Mouse (Mus musculus): ENCODE data around the gene Zfp341. TPM values are rescaled to one million over a fixed set of nuclear protein-coding genes. Genes with fewer than 3 reads are reported as not detected.

Gene Zfp341
- polyA plus RNA-seq, 1 experiment from 2014 or later: 0.97 TPM

DNA sequence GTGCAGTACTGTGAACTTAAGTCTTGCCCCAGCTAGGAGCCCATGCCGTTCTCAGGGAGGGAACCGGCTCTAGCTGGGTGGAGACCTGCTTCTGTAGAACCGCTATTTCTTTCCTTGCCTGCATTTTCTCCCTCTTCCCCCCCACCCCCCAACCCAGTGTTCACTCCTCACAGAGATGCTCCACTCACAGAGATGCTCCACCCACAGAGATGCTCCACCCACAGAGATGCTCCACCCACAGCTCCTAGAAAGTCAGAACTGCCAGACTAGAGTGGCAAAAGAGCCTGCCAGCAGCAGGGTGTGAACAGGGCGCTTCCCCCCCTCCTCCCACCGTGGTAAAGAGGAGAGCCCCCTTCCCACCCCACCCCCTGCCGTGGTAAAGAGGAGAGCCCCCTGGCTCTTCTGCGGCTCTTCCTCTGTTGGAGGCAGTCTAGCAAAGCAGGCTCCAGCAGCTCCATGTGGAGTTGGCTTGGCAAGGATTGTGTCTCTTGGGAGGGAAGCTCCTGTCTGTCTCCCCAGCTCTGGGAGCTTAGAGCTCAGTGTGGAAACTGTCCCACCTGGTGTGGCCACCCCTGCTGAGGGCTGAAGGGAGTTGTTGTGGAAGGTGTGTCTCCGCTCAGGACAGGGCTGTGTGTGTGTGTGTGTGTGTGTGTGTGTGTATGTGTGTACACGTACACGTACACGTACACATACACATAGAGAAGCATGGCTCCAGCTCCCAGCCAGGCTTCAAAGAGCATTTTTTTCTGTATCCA, 80.3 kb downstream of the Zfp341 start:
- H3K4me3 ChIP-seq (ENCODE audit: low read depth, low read length): no peak overlapping the region
- no peaks in the 10 kb centered on the region for H3K9me3 ChIP-seq (ENCODE audit: control insufficient read depth, low read length)
- 69% methylated on average over 11 of the region's 11 CpGs for WGBS
- 0 out of 2 replicates have a peak, but pooled peaks have one; percentile 14 for ATAC-seq (replicated peaks; ENCODE audit: low FRiP score, low TSS enrichment, low read depth)
- no peak overlapping the region for H3K4me2 ChIP-seq (ENCODE audit: low read length)
- no peak overlapping the region for H3K27ac ChIP-seq (ENCODE audit: low read depth)
- peaks cover 60% of the 10 kb centered on the region for H3K36me3 ChIP-seq (ENCODE audit: control insufficient read depth, insufficient read depth, low read length)
- H3K9ac ChIP-seq (ENCODE audit: low read length): no peak overlapping the region
- H3K4me1 ChIP-seq (replicated peaks; ENCODE audit: control insufficient read depth, insufficient read depth, low read length): no peaks in the 10 kb centered on the region
- no peaks in the 10 kb centered on the region for H3K27me3 ChIP-seq (replicated peaks; ENCODE audit: control insufficient read depth, insufficient read depth, low read length)
- no peak for DNase-seq (ENCODE audit: low spot score)

DNA sequence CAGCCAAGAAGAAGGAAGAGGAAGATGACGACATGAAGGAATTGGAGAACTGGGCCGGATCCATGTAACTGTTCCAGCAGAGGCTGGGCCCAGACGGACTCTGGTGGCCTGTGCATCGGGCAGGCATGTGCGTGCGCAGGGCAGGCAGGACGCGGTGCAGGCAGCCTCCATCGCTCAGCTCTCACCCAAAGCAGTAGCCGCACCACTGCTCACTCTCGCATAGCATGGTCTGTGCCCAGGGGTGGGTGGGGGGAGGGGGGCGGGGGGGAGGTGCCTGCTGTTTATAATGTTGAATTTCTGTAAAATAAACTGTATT, 80.8 kb downstream of the Zfp341 start:
- ATAC-seq (replicated peaks; ENCODE audit: low FRiP score, low TSS enrichment, low read depth) (0 out of 2 replicates have a peak, but pooled peaks have one; percentile 38), DNase-seq (ENCODE audit: low spot score) (no peak)
- Histone ChIP-seq H3K4me2 (ENCODE audit: low read length) (no peak overlapping the region), H3K27ac (ENCODE audit: low read depth) (no peak overlapping the region), H3K36me3 (ENCODE audit: control insufficient read depth, insufficient read depth, low read length) (peaks cover 60% of the 10 kb centered on the region), H3K27me3 (replicated peaks; ENCODE audit: control insufficient read depth, insufficient read depth, low read length) (no peaks in the 10 kb centered on the region), H3K4me1 (replicated peaks; ENCODE audit: control insufficient read depth, insufficient read depth, low read length) (no peaks in the 10 kb centered on the region), H3K9ac (ENCODE audit: low read length) (no peak overlapping the region), H3K4me3 (ENCODE audit: low read depth, low read length) (no peak overlapping the region), H3K9me3 (ENCODE audit: control insufficient read depth, low read length) (no peaks in the 10 kb centered on the region)
- WGBS: 70% methylated on average over 12 of the region's 12 CpGs

DNA sequence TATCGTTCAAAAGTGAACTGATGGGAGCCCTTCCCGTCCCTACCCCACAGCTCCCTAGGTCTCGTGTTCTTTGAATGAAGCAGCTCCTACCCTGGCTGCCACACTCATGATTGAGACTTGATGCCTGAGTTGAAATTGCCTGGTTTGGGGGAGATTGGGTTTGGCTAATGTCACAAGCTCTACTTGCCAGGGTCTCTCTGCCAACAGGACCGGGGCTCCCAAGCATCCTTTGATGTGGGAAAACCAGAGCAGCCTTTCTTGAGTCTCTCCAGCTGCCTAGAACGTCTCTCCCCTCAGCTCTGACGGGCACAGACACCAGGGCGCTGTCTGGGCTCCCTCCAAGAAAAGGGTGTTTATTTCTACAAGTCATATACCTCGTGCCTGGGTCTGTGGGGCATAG, 82.6 kb downstream of the Zfp341 start:
- Histone ChIP-seq H3K4me1 (replicated peaks; ENCODE audit: control insufficient read depth, insufficient read depth, low read length) (no peaks in the 10 kb centered on the region), H3K4me2 (ENCODE audit: low read length) (no peak overlapping the region), H3K9ac (ENCODE audit: low read length) (no peak overlapping the region), H3K27ac (ENCODE audit: low read depth) (no peak overlapping the region), H3K36me3 (ENCODE audit: control insufficient read depth, insufficient read depth, low read length) (peaks cover 45% of the 10 kb centered on the region), H3K27me3 (replicated peaks; ENCODE audit: control insufficient read depth, insufficient read depth, low read length) (no peaks in the 10 kb centered on the region), H3K4me3 (ENCODE audit: low read depth, low read length) (no peak overlapping the region), H3K9me3 (ENCODE audit: control insufficient read depth, low read length) (no peaks in the 10 kb centered on the region)
- WGBS: 56% methylated on average over 8 of the region's 8 CpGs
- no peak for DNase-seq (ENCODE audit: low spot score)
- no peak for ATAC-seq (replicated peaks; ENCODE audit: low FRiP score, low TSS enrichment, low read depth)

Other genes with a start within 250 kb of the Zfp341 start
- gene Cdk5rap1, start 240.3 kb upstream of the Zfp341 start, polyA plus RNA-seq (2014; fragmentation: Nextera tagmentation; extraction: Ambion mirVana): 9.5 and 18.0 TPM in 2 replicates
- gene Snta1, start 205.2 kb upstream of the Zfp341 start, polyA plus RNA-seq (2014; fragmentation: Nextera tagmentation; extraction: Ambion mirVana): 2.3 and 2.7 TPM in 2 replicates
- gene Cbfa2t2, start 176.8 kb upstream of the Zfp341 start, polyA plus RNA-seq (2014; fragmentation: Nextera tagmentation; extraction: Ambion mirVana): 33.6 and 42.3 TPM in 2 replicates
- gene 1700003F12Rik, start 66.2 kb upstream of the Zfp341 start, polyA plus RNA-seq (2014; fragmentation: Nextera tagmentation; extraction: Ambion mirVana): 0.55 and 0.73 TPM in 2 replicates
- gene Actl10, start 61.5 kb upstream of the Zfp341 start, polyA plus RNA-seq (2014; fragmentation: Nextera tagmentation; extraction: Ambion mirVana): 0.23 and 0.27 TPM in 2 replicates
- 0.81 and 1.4 TPM in 2 replicates for gene Necab3, start 54.4 kb upstream of the Zfp341 start, polyA plus RNA-seq (2014; fragmentation: Nextera tagmentation; extraction: Ambion mirVana)
- gene E2f1, start 43.4 kb upstream of the Zfp341 start, polyA plus RNA-seq (2014; fragmentation: Nextera tagmentation; extraction: Ambion mirVana): 10.7 and 10.8 TPM in 2 replicates
- gene Pxmp4, start 9.6 kb upstream of the Zfp341 start, polyA plus RNA-seq (2014; fragmentation: Nextera tagmentation; extraction: Ambion mirVana): 25.9 and 26.4 TPM in 2 replicates
- gene 4930519P11Rik, start 140 bp downstream of the Zfp341 start, polyA plus RNA-seq (2014; fragmentation: Nextera tagmentation; extraction: Ambion mirVana): not detected in 2 replicates
- 15.5 and 15.8 TPM in 2 replicates for gene Chmp4b, start 38.4 kb downstream of the Zfp341 start, polyA plus RNA-seq (2014; fragmentation: Nextera tagmentation; extraction: Ambion mirVana)
- not detected in 2 replicates for gene Gm14214, start 156.7 kb downstream of the Zfp341 start, polyA plus RNA-seq (2014; fragmentation: Nextera tagmentation; extraction: Ambion mirVana)
- 66.4 and 73.2 TPM in 2 replicates for gene Raly, start 177.8 kb downstream of the Zfp341 start, polyA plus RNA-seq (2014; fragmentation: Nextera tagmentation; extraction: Ambion mirVana)
- gene a, start 178.1 kb downstream of the Zfp341 start, polyA plus RNA-seq (2014; fragmentation: Nextera tagmentation; extraction: Ambion mirVana): 0.93 and 1.5 TPM in 2 replicates